Mouse (Mus musculus) C2C12 (cell line): ENCODE results near the gene Epb41l1. TPM values are rescaled to one million over a fixed set of nuclear protein-coding genes. Genes with fewer than 3 reads are reported as not detected.

Experiments
- H3K27me3 ChIP-seq: one replicate; pipeline ENCODE4 v1.6.1; 2011; ENCODE audit not compliant: control insufficient read depth, insufficient read depth, insufficient read length
- H3K36me3 ChIP-seq: one replicate; pipeline ENCODE4 v1.6.1; 2011; ENCODE audit not compliant: control insufficient read depth, insufficient read depth
- H3K4me3 ChIP-seq: one replicate; pipeline ENCODE4 v1.5.1; 2011; ENCODE audit warnings: mild to moderate bottlenecking, control low read depth; ENCODE audit not compliant: poor library complexity, insufficient read depth, severe bottlenecking
- H3K79me2 ChIP-seq: one replicate; pipeline ENCODE4 v1.6.1; 2011; ENCODE audit not compliant: control insufficient read depth, insufficient read depth
- H3K79me3 ChIP-seq: one replicate; pipeline ENCODE4 v1.6.1; 2011; ENCODE audit warnings: low read depth, control low read depth
- H3ac ChIP-seq: one replicate; pipeline ENCODE3; 2011; ENCODE audit warnings: low read depth; ENCODE audit not compliant: control insufficient read depth, insufficient read length
- CEBPB ChIP-seq: IDR thresholded peaks from one replicate; pipeline ENCODE4 v1.6.1; 2011; ENCODE audit warnings: low read depth, mild to moderate bottlenecking, control low read depth, moderate library complexity
- CTCF ChIP-seq: IDR thresholded peaks from one replicate; pipeline ENCODE4 v1.5.1; 2011; ENCODE audit not compliant: control insufficient read depth, insufficient read depth, insufficient read length
- FOSL1 ChIP-seq: IDR thresholded peaks from one replicate; pipeline ENCODE4 v1.8.0; 2011; ENCODE audit warnings: mild to moderate bottlenecking, low read length; ENCODE audit not compliant: poor library complexity, insufficient read depth, severe bottlenecking
- MAX ChIP-seq: IDR thresholded peaks from one replicate; pipeline ENCODE4 v1.6.1; 2011; ENCODE audit warnings: mild to moderate bottlenecking, control low read depth
- MYOD1 ChIP-seq: IDR thresholded peaks from one replicate; pipeline ENCODE4 v1.6.1; 2011; ENCODE audit warnings: low read depth; ENCODE audit not compliant: control insufficient read depth, insufficient read length
- MYOG ChIP-seq: IDR thresholded peaks from one replicate; pipeline ENCODE4 v1.6.1; 2011; ENCODE audit not compliant: control insufficient read depth, insufficient read length; ENCODE audit errors: extremely low read depth
- USF1 ChIP-seq: IDR thresholded peaks from one replicate; pipeline ENCODE4 v1.6.1; 2011; ENCODE audit warnings: low read depth, mild to moderate bottlenecking, control low read depth, moderate library complexity
- polyA plus RNA-seq: library from polyadenylated mRNA; unstranded; fragments of >200 nt; fragmentation: generic; extraction: Trizol; gene quantifications from one replicate; pipeline ENCODE4 v1.2.1, GENCODE M21; 2012; ENCODE audit warnings: missing spikeins

The Epb41l1 gene
- polyA plus RNA-seq, 1 experiment, result 37.8 TPM

DNA sequence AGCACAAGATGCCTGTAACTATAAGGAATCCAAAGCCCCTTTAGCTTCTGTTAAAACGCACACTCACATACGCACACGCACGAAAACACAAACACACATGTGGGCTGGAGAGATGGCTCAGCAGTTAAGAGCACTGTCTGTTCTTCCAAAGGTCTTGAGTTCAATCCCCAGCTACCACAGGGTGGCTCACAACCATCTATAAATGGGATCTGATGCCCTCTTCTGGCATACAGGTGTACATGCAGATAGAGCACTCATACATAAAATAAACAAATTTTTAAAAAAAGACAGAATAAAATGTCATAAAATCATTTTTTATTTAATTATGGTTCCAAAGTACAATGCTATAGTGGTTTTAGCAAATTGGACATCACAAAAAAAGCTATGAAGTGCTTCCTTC is 26.4 kb upstream of the Epb41l1 start:
- TF ChIP-seq MAX (no peak), FOSL1 (no peak), MYOD1 (no peak), CEBPB (no peak), MYOG (no peak), USF1 (no peak), CTCF (no peak)
- Histone ChIP-seq H3K4me3 (no peak overlapping the region), H3K36me3 (no peaks in the 10 kb centered on the region), H3ac (no peak overlapping the region), H3K79me2 (no peaks in the 10 kb centered on the region), H3K27me3 (no peaks in the 10 kb centered on the region), H3K79me3 (peaks cover 1% of the 10 kb centered on the region)

DNA sequence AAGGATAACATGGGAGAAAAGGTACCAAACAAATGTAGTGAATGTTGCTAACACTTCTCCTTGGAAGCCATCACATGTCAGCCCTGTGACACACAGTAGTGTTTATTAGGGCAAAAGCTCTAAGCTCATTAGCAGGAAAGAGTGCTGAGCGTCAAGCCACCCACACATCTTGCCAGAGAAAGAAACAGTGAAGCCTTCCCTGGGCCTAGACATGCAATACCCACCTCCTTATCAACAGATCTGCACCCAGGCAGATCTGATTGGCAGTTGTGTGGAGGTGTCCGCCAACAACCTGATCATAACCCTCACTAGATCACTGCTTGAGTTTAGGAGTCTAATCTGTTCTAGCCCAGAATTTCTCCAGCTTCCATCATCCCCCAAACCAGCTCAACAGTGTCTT is 24.6 kb upstream of the Epb41l1 start:
- H3K79me2 ChIP-seq, result no peaks in the 10 kb centered on the region
- no peaks in the 10 kb centered on the region for H3K36me3 ChIP-seq
- peaks cover 1% of the 10 kb centered on the region for H3K79me3 ChIP-seq
- H3K27me3 ChIP-seq, result no peaks in the 10 kb centered on the region
- H3ac ChIP-seq, result no peak overlapping the region
- no peak overlapping the region for H3K4me3 ChIP-seq
- TF ChIP-seq MYOG (no peak), CTCF (no peak), CEBPB (no peak), MAX (no peak)

DNA sequence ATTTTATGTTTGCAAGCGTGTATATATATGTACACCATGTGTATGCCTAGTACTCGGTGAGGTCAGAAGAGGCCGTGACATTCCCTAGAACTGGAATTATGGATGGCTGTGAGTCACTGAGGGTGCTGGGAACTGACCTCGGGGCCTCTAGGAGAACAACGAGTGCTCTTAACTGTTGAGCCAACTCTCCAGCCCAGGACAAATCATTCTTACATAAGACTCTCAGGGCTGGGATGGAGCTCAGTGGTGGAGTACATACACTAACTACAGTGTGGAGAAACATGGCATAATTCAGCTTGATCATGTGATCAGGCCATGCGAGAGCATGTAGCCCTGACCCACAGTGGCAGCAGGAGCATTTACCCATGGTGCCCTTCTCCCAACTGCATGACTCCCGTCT is 22.7 kb upstream of the Epb41l1 start:
- no peak overlapping the region for H3K4me3 ChIP-seq

DNA sequence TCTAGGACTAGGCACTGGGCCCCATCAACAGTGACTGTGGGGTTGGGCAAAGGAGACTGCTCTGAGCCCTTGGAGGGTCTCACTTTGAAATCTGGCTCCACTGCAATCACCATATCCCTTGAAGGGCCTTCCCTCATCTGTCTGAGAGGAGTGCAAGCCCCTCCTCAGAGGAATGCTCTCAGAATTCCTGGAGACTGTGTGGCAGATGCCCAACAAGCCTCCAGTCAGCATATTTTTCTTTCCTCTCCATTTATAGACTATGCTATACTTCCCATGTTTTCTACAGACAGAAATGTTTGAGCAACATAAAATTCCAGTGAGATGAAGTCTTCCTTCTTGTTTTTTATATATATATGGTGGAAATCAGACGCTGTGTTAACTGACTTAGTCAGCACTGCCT is 21.2 kb upstream of the Epb41l1 start:
- Histone ChIP-seq H3K4me3 (no peak overlapping the region), H3K27me3 (no peaks in the 10 kb centered on the region), H3K36me3 (no peaks in the 10 kb centered on the region), H3K79me2 (no peaks in the 10 kb centered on the region), H3ac (no peak overlapping the region), H3K79me3 (no peaks in the 10 kb centered on the region)
- TF ChIP-seq MYOG (no peak), USF1 (no peak), CEBPB (no peak), MAX (no peak), MYOD1 (no peak), CTCF (no peak), FOSL1 (no peak)

More for the DNA sequence above, 22.7 kb upstream of the Epb41l1 start:
- no peaks in the 10 kb centered on the region for H3K27me3 ChIP-seq
- no peak overlapping the region for H3ac ChIP-seq
- H3K79me2 ChIP-seq, result no peaks in the 10 kb centered on the region
- H3K36me3 ChIP-seq, result no peaks in the 10 kb centered on the region
- H3K79me3 ChIP-seq, result no peaks in the 10 kb centered on the region
- TF ChIP-seq MAX, result no peak
- no peak for TF ChIP-seq CEBPB

- no peaks in the 10 kb centered on the region for H3K79me2 ChIP-seq
- H3ac ChIP-seq, result no peak overlapping the region
- H3K4me3 ChIP-seq, result no peak overlapping the region
- no peaks in the 10 kb centered on the region for H3K27me3 ChIP-seq
- TF ChIP-seq MAX, result no peak
- no peaks in the 10 kb centered on the region for H3K36me3 ChIP-seq
- no peaks in the 10 kb centered on the region for H3K79me3 ChIP-seq
Observed at GRCm38 (mm10) chr2:156401331-156401730, 19.4 kb upstream of the Epb41l1 start.

GRCm38 (mm10) chr2:156402036-156402435 is 18.7 kb upstream of the Epb41l1 start:
- Histone ChIP-seq H3K79me2 (no peaks in the 10 kb centered on the region), H3K36me3 (no peaks in the 10 kb centered on the region), H3K27me3 (no peaks in the 10 kb centered on the region), H3ac (no peak overlapping the region), H3K79me3 (no peaks in the 10 kb centered on the region), H3K4me3 (no peak overlapping the region)
- TF ChIP-seq CTCF, result no peak
- no peak for TF ChIP-seq CEBPB
- TF ChIP-seq MYOD1, result no peak
- TF ChIP-seq USF1, result no peak
- TF ChIP-seq MYOG, result no peak
- TF ChIP-seq MAX, result no peak
- no peak for TF ChIP-seq FOSL1

GRCm38 (mm10) chr2:156406987-156407386 is 13.7 kb upstream of the Epb41l1 start:
- Histone ChIP-seq H3K36me3 (no peaks in the 10 kb centered on the region), H3K79me3 (no peaks in the 10 kb centered on the region), H3ac (no peak overlapping the region), H3K4me3 (no peak overlapping the region), H3K79me2 (no peaks in the 10 kb centered on the region), H3K27me3 (no peaks in the 10 kb centered on the region)
- TF ChIP-seq MAX (no peak), MYOG (no peak), CEBPB (no peak), USF1 (no peak), MYOD1 (no peak), CTCF (no peak), FOSL1 (no peak)
